Mouse (Mus musculus) embryo, embryonic 11.5 days (tissue): ENCODE measurements around the gene Zbtb16.

ENCODE experiments used
- DNase-seq: peaks from one replicate; pipeline ENCODE4 v3.0.0-alpha.2; 2012; ENCODE audit warnings: low read depth, low spot score

The Zbtb16 gene

GRCm38 (mm10) chr9:48826377-48826889 lies 9.6 kb downstream of the Zbtb16 start:
- DNase-seq: no peak

GRCm38 (mm10) chr9:48824533-48825130 lies 11.4 kb downstream of the Zbtb16 start:
- DNase-seq: no peak

GRCm38 (mm10) chr9:48823851-48824250 lies 12.2 kb downstream of the Zbtb16 start:
- DNase-seq: no peak

GRCm38 (mm10) chr9:48823319-48823705 lies 12.7 kb downstream of the Zbtb16 start:
- DNase-seq: no peak

GRCm38 (mm10) chr9:48822586-48823318 lies 13.3 kb downstream of the Zbtb16 start:
- DNase-seq: peak; percentile 61

- DNase-seq: no peak
These were observed 14.0 kb downstream of the Zbtb16 start for GRCm38 (mm10) chr9:48821916-48822585.

- DNase-seq: no peak
These were observed 14.6 kb downstream of the Zbtb16 start for GRCm38 (mm10) chr9:48821431-48821830.

GRCm38 (mm10) chr9:48820791-48821190 lies 15.2 kb downstream of the Zbtb16 start:
- no peak for DNase-seq

GRCm38 (mm10) chr9:48819695-48820094 lies 16.3 kb downstream of the Zbtb16 start:
- no peak for DNase-seq

GRCm38 (mm10) chr9:48819137-48819536 lies 16.9 kb downstream of the Zbtb16 start:
- DNase-seq: no peak

- DNase-seq: no peak
These were observed 18.1 kb downstream of the Zbtb16 start for GRCm38 (mm10) chr9:48817907-48818306.

- no peak for DNase-seq
These were observed 18.6 kb downstream of the Zbtb16 start for GRCm38 (mm10) chr9:48817399-48817793.

- DNase-seq: no peak
These were observed 19.2 kb downstream of the Zbtb16 start for GRCm38 (mm10) chr9:48816678-48817398.

- no peak for DNase-seq
These were observed 19.9 kb downstream of the Zbtb16 start for GRCm38 (mm10) chr9:48816157-48816556.

- no peak for DNase-seq
These were observed 21.0 kb downstream of the Zbtb16 start for GRCm38 (mm10) chr9:48814881-48815495.

- DNase-seq: no peak
These were observed 21.8 kb downstream of the Zbtb16 start for GRCm38 (mm10) chr9:48813960-48814880.

GRCm38 (mm10) chr9:48812352-48812751 lies 23.7 kb downstream of the Zbtb16 start:
- no peak for DNase-seq

GRCm38 (mm10) chr9:48806591-48806990 lies 29.4 kb downstream of the Zbtb16 start:
- DNase-seq: no peak

GRCm38 (mm10) chr9:48805850-48806249 lies 30.2 kb downstream of the Zbtb16 start:
- no peak for DNase-seq

- DNase-seq: no peak
These were observed 31.5 kb downstream of the Zbtb16 start for GRCm38 (mm10) chr9:48804509-48804908.
